Mouse (Mus musculus) kidney, embryonic 14.5 days (tissue): ENCODE measurements around the gene Eme1. TPM values are rescaled to one million over a fixed set of nuclear protein-coding genes. Genes with fewer than 3 reads are reported as not detected.

ENCODE experiments used
- ATAC-seq: fragments of 200-750 bp; cut with Nextera tagmentation; 2 replicates; pipeline ENCODE4 v1.8.0; 2017; ENCODE audit warnings: moderate number of reproducible peaks, mild to moderate bottlenecking, moderate TSS enrichment, moderate library complexity; ENCODE audit not compliant: low FRiP score, low TSS enrichment
- H3K27ac ChIP-seq: fragments of 300-500 bp; sonication (generic); 2 replicates; pipeline ENCODE4 v1.5.1; 2014; ENCODE audit warnings: low read depth, mild to moderate bottlenecking, low read length, moderate library complexity, mixed read lengths
- H3K27me3 ChIP-seq: fragments of 300-500 bp; sonication (generic); 2 replicates; pipeline ENCODE4 v1.6.1; 2014; ENCODE audit warnings: mild to moderate bottlenecking, low read length; ENCODE audit not compliant: control insufficient read depth, insufficient read depth
- H3K36me3 ChIP-seq: fragments of 300-500 bp; sonication (generic); 2 replicates; pipeline ENCODE4 v1.6.1; 2014; ENCODE audit warnings: low read length, mixed read lengths; ENCODE audit not compliant: control insufficient read depth, insufficient read depth
- H3K4me1 ChIP-seq: fragments of 300-500 bp; sonication (generic); 2 replicates; pipeline ENCODE4 v1.6.1; 2014; ENCODE audit warnings: low read length, mixed read lengths; ENCODE audit not compliant: control insufficient read depth, insufficient read depth
- H3K4me2 ChIP-seq: fragments of 300-500 bp; sonication (generic); replicated peaks from 2 replicates; pipeline ENCODE4 v1.6.1; 2014; ENCODE audit warnings: low read depth, mild to moderate bottlenecking, low read length
- H3K4me3 ChIP-seq: fragments of 300-500 bp; sonication (generic); 2 replicates; pipeline ENCODE4 v1.5.1; 2014; ENCODE audit warnings: mild to moderate bottlenecking, low read length
- H3K9ac ChIP-seq: fragments of 300-500 bp; sonication (generic); 2 replicates; pipeline ENCODE4 v1.6.1; 2014; ENCODE audit warnings: low read depth, mild to moderate bottlenecking, low read length, moderate library complexity
- H3K9me3 ChIP-seq: fragments of 300-500 bp; sonication (generic); 2 replicates; pipeline ENCODE4 v1.6.1; 2016; ENCODE audit warnings: low read length; ENCODE audit not compliant: control insufficient read depth
- WGBS: fragments of 180-500 bp; shearing (Covaris S2); extraction: QIAGEN DNeasy Blood & Tissue Kit; methylation state at CpG from one replicate; pipeline ENCODE4 v1.1.7; 2014; 5-methylcytosine and 5-hydroxymethylcytosine counted together
- polyA plus RNA-seq: library from polyadenylated mRNA; unstranded; fragments of >200 nt; fragmentation: Nextera tagmentation; extraction: Ambion mirVana; gene quantifications from 2 replicates; pipeline ENCODE4 v1.2.1, GENCODE M21; 2014

Gene Eme1
- polyA plus RNA-seq, 1 experiment from 2014 or later: 33.6 TPM

DNA sequence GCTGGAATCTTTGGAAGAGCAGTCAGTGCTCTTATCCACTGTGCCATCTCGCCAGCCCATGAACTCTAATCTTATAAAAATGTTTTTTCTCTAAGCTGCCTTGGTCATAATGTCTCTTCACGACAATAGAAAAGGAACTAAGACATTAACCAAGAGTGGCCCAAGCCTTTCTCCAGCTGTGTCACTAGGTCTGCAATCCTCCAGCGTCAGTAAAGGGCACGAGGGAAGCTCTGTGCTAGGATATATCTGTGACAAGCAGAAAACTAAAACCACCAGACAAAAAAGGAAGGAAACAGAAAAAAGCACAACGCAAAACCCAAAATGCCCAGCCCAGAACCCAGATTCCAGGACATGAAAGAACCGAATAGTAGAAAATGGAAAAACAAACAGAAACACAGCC, 33.4 kb upstream of the Eme1 start:
- no peak overlapping the region for H3K27ac ChIP-seq
- H3K4me1 ChIP-seq: no peaks in the 10 kb centered on the region
- no peak for ATAC-seq
- no peak overlapping the region for H3K4me3 ChIP-seq
- no peak overlapping the region for H3K4me2 ChIP-seq
- no peak overlapping the region for H3K9ac ChIP-seq
- no peaks in the 10 kb centered on the region for H3K27me3 ChIP-seq
- 85% methylated on average over 6 of the region's 6 CpGs for WGBS
- no peaks in the 10 kb centered on the region for H3K36me3 ChIP-seq
- no peaks in the 10 kb centered on the region for H3K9me3 ChIP-seq

DNA sequence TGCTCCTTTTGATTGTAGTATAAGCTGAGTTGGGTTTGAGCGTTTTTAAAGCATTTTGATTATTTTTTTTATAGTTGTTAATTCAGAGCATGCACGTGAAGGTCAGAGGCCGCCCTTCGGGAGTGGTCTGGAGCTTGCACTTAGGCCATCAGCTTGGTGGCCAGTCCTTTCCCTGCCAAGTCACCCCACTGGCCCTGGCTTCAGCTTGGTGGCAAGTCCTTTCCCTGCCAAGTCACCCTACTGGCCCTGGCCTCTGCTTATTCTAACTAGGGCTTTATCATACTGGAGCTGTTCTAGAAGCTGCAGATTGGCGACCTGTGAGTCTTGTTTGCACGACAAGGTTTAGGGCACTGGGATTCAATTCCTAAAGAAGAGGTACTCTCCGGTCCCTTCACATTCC, 28.7 kb upstream of the Eme1 start:
- Histone ChIP-seq H3K27me3 (no peaks in the 10 kb centered on the region), H3K27ac (no peak overlapping the region), H3K36me3 (no peaks in the 10 kb centered on the region), H3K4me3 (no peak overlapping the region), H3K9ac (no peak overlapping the region), H3K9me3 (no peaks in the 10 kb centered on the region), H3K4me1 (no peaks in the 10 kb centered on the region), H3K4me2 (no peak overlapping the region)
- 82% methylated on average over 7 of the region's 7 CpGs for WGBS
- ATAC-seq: no peak

DNA sequence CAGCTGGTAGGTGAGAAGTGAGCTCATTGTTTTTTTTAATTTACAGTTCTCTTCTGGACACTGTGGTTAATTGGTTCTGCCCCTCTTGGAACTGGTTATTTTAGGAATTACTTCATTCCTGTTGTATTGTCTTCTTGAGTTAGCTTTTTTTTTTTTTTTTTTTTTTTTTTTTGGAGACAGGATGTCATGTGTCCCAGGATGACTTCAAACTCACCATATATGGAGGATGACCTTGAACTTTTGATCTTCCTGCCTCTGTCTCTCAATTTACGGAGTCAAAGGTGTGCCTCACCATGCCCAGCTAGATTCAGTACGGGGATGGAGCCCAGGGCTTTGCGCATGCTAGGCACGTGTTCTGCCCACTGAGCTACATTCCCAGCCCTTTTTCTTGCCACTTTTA, 27.9 kb upstream of the Eme1 start:
- WGBS: 85% methylated on average over 4 of the region's 4 CpGs
- Histone ChIP-seq H3K4me2 (no peak overlapping the region), H3K27me3 (no peaks in the 10 kb centered on the region), H3K36me3 (no peaks in the 10 kb centered on the region), H3K4me3 (no peak overlapping the region), H3K9ac (no peak overlapping the region), H3K4me1 (no peaks in the 10 kb centered on the region), H3K27ac (no peak overlapping the region), H3K9me3 (no peaks in the 10 kb centered on the region)
- no peak for ATAC-seq

DNA sequence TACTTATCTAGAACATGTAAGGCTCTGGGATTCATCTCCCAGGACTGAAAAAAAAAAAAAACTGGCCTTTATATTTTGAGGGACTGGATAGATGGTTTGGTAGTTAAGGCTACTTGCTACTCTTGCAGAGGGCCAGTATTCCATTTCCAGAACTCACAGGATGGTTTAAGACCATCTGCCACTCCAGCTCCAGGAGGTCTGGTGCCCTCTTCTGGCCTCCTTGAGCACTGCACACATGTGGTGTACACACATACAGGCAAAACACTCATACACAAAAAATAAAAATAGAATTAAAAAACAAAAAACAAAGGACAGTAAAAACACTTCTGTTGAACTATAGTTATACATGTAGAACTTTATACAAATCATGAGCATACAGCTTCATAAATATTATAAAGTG, 26.9 kb upstream of the Eme1 start:
- no peak overlapping the region for H3K9ac ChIP-seq
- no peak overlapping the region for H3K4me3 ChIP-seq
- no peaks in the 10 kb centered on the region for H3K36me3 ChIP-seq
- H3K4me1 ChIP-seq: peaks cover 9% of the 10 kb centered on the region
- H3K9me3 ChIP-seq: no peaks in the 10 kb centered on the region
- no peak for ATAC-seq
- no peaks in the 10 kb centered on the region for H3K27me3 ChIP-seq
- no peak overlapping the region for H3K27ac ChIP-seq
- H3K4me2 ChIP-seq: no peak overlapping the region

DNA sequence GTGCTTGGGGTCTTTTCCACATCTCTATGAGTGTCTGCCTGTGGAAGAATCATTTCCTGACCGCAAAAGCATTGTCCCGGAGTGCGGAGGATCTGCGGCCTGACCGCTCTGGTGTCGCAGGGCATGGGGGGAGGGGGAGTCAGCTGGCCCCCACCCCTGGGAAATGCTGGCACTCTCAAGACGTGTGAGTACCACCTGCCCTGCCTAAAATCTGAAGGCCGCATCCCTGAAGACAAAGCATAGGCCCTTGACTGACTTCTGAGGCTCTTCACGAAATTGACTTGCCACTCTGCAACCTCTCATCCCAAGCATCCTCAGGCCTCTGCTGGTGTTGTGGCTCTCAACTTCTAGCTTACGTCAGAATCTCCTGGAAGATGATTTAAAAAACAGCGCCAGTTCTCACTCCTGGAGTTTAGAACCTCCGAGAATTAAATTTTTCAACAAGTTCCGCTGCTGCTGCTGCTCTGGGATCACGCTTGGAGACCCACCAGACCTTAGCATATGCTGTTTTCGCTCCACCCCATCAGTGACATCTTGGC, 23.9 kb upstream of the Eme1 start:
- Histone ChIP-seq H3K4me3 (peak overlapping the region; percentile 94), H3K27me3 (no peaks in the 10 kb centered on the region), H3K9me3 (no peaks in the 10 kb centered on the region), H3K27ac (no peak overlapping the region), H3K36me3 (no peaks in the 10 kb centered on the region), H3K9ac (no peak overlapping the region), H3K4me1 (peaks cover 21% of the 10 kb centered on the region), H3K4me2 (peak overlapping the region; percentile 61)
- ATAC-seq: no peak; the same call in 1 of the 2 replicates
- 34% methylated on average over 15 of the region's 15 CpGs for WGBS

DNA sequence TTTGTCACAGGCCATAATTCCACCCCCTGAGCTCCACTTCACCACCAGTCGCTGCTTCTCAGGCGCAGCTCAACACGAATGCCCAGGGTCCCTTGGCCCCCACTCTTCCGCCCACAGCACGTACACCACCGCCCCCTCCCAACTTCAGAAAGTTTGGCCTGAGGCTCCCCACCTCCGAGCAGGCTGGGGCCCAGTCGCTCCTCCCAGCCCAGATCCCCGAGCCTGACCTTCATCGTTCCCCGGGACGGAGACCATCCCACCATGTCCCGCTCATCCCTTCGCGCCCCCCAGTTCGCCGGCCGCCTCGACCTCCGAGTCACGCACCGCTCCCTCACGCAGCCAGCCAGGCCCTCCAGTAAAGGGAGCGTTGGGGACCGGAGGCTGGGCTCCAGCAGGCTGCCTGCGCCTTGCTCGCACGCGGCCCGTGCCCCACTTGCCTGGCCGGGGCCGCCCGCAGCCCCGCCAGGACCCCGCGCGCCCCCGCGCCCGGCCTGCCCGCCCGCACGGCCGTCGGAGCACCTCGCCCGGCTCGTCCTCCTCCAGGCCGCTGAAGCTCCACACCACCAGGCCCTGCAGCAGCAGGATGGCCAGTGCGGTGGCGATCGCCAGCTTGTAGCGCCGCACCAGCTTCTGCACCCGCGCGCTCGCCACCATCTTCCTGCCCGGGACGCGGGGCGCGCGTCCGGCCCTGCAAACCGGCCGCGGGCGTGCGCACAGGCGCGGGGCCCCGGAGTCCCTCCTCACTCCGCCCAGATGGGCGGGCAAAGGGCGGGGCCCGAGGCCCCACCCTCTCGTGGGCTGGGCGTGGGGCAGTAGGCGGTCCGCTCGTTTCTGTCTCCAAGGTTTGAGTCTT, 23.2 kb upstream of the Eme1 start, which contains the start of gene Xylt2:
TSS of gene Xylt2 (minus strand) at position 762 of the 853 bp plus-strand sequence.
- H3K4me1 ChIP-seq: peaks cover 21% of the 10 kb centered on the region
- H3K4me2 ChIP-seq: peak within 1 kb of the TSS; percentile 61
- peak; percentile 93 for ATAC-seq

DNA sequence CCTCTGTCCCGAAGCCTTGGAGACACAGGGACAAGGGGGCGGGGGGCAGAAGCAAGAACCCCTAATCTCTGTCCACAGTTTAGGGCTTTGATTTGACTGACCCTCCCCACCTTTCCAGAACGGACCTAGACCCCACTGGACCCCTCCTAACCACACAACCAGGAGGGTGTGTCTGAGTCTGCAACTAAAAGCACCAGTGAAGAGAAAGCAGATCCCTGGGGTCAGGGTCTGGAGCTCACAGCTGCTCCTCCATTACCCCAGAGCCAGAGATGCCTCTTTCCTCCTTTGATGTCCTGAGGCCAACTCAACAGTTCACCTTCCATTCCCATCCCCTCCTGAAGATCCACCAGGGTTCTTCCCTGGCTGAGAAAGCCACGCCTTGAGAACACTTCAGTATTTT, 22.5 kb upstream of the Eme1 start:
- 39% methylated on average over 4 of the region's 4 CpGs for WGBS
- ATAC-seq: peak; percentile 11; the same call in 1 of the 2 replicates
- H3K9ac ChIP-seq: peak overlapping the region; percentile 94; the same call in 1 of the 2 replicates
- H3K4me1 ChIP-seq: peaks cover 21% of the 10 kb centered on the region
- no peaks in the 10 kb centered on the region for H3K9me3 ChIP-seq
- H3K27me3 ChIP-seq: no peaks in the 10 kb centered on the region
- H3K4me2 ChIP-seq: peak overlapping the region; percentile 61
- H3K4me3 ChIP-seq: peak overlapping the region; percentile 94
- H3K27ac ChIP-seq: no peak overlapping the region
- no peaks in the 10 kb centered on the region for H3K36me3 ChIP-seq

More for the DNA sequence above, 23.2 kb upstream of the Eme1 start, which contains the start of gene Xylt2:
- no peaks in the 10 kb centered on the region for H3K36me3 ChIP-seq
- WGBS: under 1% methylated on average over 76 of the region's 82 CpGs
- peak within 1 kb of the TSS; percentile 94 for H3K4me3 ChIP-seq
- peak within 1 kb of the TSS; percentile 82 for H3K27ac ChIP-seq
- H3K9me3 ChIP-seq: no peaks in the 10 kb centered on the region
- H3K27me3 ChIP-seq: no peaks in the 10 kb centered on the region
- H3K9ac ChIP-seq: peak within 1 kb of the TSS; percentile 94

DNA sequence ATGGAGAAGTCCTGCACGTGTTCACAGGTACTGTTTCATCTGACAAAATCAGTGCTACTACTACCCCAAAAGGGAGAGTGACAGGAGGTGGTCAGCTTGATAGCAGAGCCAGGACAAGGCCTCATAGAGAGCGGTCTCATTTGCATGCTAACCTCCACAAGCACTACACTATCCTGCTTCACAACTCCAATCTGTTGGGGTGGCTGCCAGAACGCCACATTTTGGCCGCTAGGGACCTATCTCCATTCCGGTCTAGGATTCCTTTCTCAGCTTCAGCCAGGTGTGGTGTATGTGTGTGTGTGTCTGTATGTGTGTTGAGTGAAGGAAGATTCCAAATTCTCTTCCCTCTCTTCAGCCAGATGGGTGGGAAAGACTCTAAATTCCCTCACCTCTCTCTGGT, 21.7 kb upstream of the Eme1 start:
- Histone ChIP-seq H3K9ac (no peak overlapping the region), H3K4me1 (peaks cover 21% of the 10 kb centered on the region), H3K4me3 (no peak overlapping the region), H3K27ac (no peak overlapping the region), H3K36me3 (peaks cover 2% of the 10 kb centered on the region), H3K27me3 (no peaks in the 10 kb centered on the region), H3K4me2 (no peak overlapping the region), H3K9me3 (no peaks in the 10 kb centered on the region)
- 72% methylated on average over 5 of the region's 5 CpGs for WGBS
- ATAC-seq: no peak

DNA sequence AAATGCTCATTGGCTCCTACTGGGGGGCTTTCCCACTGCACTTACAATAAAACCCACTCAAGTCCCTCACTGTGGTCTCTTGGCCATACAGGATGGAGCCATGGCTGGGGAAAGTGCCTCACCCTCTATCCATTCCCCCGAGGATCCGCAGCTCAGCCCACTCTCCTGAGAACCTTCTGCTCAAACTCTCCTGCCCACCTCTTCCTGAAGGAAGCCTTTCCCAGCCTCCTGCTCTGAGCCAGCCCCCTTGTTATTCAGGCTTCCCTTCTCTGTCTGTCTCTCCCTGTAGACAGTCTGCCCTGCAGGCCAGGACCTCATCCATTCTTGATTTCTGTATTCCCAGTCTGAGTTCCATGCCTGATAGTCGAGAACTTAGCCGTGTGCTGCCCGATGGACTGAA, 21.2 kb upstream of the Eme1 start:
- Histone ChIP-seq H3K9ac (0 out of 2 replicates have a peak overlapping the region, but pooled peaks have one; percentile 23), H3K27ac (no peak overlapping the region), H3K27me3 (no peaks in the 10 kb centered on the region), H3K4me1 (peaks cover 21% of the 10 kb centered on the region), H3K4me2 (no peak overlapping the region), H3K4me3 (no peak overlapping the region), H3K36me3 (peaks cover 6% of the 10 kb centered on the region), H3K9me3 (no peaks in the 10 kb centered on the region)
- WGBS: 75% methylated on average over 5 of the region's 5 CpGs
- ATAC-seq: no peak
